Mouse (Mus musculus) liver (tissue): ENCODE measurements around the gene Obox3.
"Not testable (repeated sequence)": the region's sequence is repeated elsewhere in the genome, so short reads cannot be mapped to it uniquely, and the experiment has no call there.

ENCODE experiments used
- DNase-seq: peaks from one replicate; pipeline ENCODE4 v3.0.0-alpha.2; 2020; ENCODE audit warnings: mixed read lengths

The Obox3 gene

DNA sequence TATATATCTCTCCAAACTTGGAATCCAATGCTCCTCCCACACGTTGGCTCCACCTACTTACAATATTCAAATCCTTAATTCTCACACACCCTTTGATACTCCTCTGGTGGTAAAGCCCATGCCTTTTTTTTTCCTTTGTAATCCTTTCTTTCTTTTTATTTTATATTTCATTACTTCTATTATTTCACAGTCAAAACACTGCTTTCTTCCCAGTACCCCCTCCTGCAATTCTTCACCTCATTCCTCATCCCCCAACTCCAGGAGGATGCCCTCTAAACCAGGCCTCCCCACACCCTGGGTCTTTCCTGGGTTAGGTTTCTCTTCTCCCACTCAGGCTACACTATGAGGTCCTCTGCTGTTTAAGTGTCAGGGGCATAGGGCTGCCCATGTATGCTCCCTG lies at the start of gene Obox3:
Gene Obox3, minus strand, starts transcription at position 101 of the 400 bp plus-strand sequence.
- DNase-seq: not testable (repeated sequence)

DNA sequence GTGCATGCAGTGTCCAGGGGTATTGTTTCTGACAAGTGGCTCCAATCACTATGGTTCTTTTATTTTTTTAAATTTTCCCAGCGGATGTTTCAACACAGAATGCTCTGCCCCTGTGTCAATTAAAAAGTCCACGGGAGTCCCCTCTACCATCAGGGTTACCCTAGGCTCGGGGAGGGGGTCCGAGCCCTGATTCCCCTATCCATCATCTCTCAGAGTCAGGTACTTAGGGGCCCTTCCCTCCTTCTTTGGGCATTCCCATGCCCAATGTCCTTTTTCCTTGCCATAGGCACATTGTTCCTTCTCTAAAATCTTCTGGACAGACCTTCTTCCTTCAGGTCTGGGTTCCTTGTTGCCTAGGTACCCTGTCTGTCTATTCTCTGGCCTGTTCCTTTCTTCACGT lies 130.3 kb downstream of the Obox3 start:
- DNase-seq: not testable (repeated sequence)
